Mouse (Mus musculus) kidney, adult 2 months (tissue): ENCODE measurements around the gene Wfdc12. TPM values are rescaled to one million over a fixed set of nuclear protein-coding genes. Genes with fewer than 3 reads are reported as not detected.

ENCODE experiments used
- DNase-seq: peaks from one replicate; pipeline ENCODE4 v3.0.0; 2021
- H3K27ac ChIP-seq: fragments of 200-500 bp; 2 replicates; pipeline ENCODE4 v1.5.1; 2012; ENCODE audit warnings: low read depth, low read length, control low read depth, inconsistent platforms; ENCODE audit not compliant: insufficient read depth
- H3K27me3 ChIP-seq: fragments of 200-500 bp; replicated peaks from 2 replicates; pipeline ENCODE4 v1.6.1; 2012; ENCODE audit warnings: mild to moderate bottlenecking, moderate library complexity, low read length, inconsistent platforms; ENCODE audit not compliant: control insufficient read depth, insufficient read depth
- H3K36me3 ChIP-seq: fragments of 200-500 bp; 2 replicates; pipeline ENCODE4 v1.6.1; 2012; ENCODE audit warnings: mild to moderate bottlenecking, moderate library complexity, low read length, inconsistent platforms; ENCODE audit not compliant: control insufficient read depth, insufficient read depth
- H3K4me1 ChIP-seq: fragments of 200-500 bp; 2 replicates; pipeline ENCODE4 v1.6.1; 2011; ENCODE audit warnings: low read length; ENCODE audit not compliant: control insufficient read depth, insufficient read depth
- H3K4me3 ChIP-seq: fragments of 200-500 bp; 2 replicates; pipeline ENCODE4 v1.5.1; 2011; ENCODE audit warnings: mild to moderate bottlenecking, low read depth, low read length, control low read depth; ENCODE audit not compliant: insufficient read depth
- CTCF ChIP-seq: fragments of 200-500 bp; conservative IDR thresholded peaks from 2 replicates; pipeline ENCODE4 v1.5.1; 2011; ENCODE audit warnings: low read depth, mild to moderate bottlenecking, control low read depth, low read length, moderate library complexity, mixed read lengths; ENCODE audit not compliant: insufficient read depth, insufficient read length
- POLR2A ChIP-seq: fragments of 200-500 bp; IDR thresholded peaks from one replicate; pipeline ENCODE4 v1.6.1; 2011; ENCODE audit warnings: low read depth, low read length, control low read depth
- WGBS: fragments of 180-500 bp; shearing (Covaris S2); methylation state at CpG from one replicate; pipeline ENCODE4 v1.1.7; 2018; 5-methylcytosine and 5-hydroxymethylcytosine counted together
- polyA plus RNA-seq: library from polyadenylated mRNA; depleted of rRNA; stranded (reverse); fragments of >200 nt; gene quantifications from 2 replicates; pipeline ENCODE4 v1.2.3, GENCODE M21; 2012

The Wfdc12 gene
- polyA plus RNA-seq, 1 experiment, result not detected

DNA sequence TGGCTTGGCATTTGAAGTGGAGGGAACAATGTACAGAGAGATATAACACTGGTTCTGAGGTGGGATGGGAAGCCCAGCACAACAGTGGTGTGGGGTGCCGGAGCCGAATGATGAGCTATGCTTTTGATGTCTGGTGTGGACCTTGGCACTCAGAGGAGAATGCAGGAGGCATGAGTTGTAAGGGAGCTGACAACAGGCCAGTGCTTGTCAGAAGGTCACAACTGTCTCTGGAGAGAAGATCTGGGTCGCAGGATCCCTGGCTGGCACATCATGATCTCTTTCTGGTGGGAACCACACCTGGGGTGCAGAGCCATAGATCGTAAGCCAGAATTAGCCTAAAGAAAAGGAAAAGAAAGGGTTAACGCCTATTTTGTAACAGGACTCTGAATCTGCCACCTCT, 12.6 kb downstream of the Wfdc12 start:
- TF ChIP-seq POLR2A, result no peak
- TF ChIP-seq CTCF, result no peak
- no peak for DNase-seq
- no peaks in the 10 kb centered on the region for H3K27me3 ChIP-seq
- no peaks in the 10 kb centered on the region for H3K36me3 ChIP-seq
- H3K27ac ChIP-seq, result no peak overlapping the region
- H3K4me1 ChIP-seq, result no peaks in the 10 kb centered on the region
- WGBS, result 65% methylated on average over 5 of the region's 5 CpGs
- H3K4me3 ChIP-seq, result no peak overlapping the region

DNA sequence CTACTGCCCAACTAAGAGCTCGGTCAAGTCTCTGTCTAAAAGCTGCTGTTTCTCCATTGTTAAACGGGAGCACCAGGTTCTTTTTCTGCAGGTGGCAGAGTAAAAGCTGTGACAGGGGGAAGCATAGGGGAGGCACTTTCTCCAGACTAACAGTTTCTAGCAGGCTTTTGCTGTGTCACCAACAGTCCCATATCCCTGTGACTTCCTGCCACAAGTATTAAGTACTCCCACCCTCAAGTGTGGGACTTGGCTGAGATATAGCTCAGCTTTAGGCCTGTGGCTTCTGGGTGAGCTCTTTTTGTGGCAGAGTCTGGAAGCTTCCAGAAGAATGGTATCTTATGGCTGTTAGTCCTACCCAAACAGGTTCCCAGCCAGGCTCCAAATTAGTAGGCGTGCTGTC, 14.6 kb downstream of the Wfdc12 start:
- TF ChIP-seq POLR2A (no peak), CTCF (no peak)
- WGBS, result 86% methylated on average over 3 of the region's 3 CpGs
- no peak for DNase-seq
- H3K27ac ChIP-seq, result no peak overlapping the region
- peaks cover 1% of the 10 kb centered on the region; the same call in 1 of the 2 replicates for H3K27me3 ChIP-seq
- H3K4me1 ChIP-seq, result no peaks in the 10 kb centered on the region
- no peak overlapping the region for H3K4me3 ChIP-seq
- no peaks in the 10 kb centered on the region for H3K36me3 ChIP-seq

DNA sequence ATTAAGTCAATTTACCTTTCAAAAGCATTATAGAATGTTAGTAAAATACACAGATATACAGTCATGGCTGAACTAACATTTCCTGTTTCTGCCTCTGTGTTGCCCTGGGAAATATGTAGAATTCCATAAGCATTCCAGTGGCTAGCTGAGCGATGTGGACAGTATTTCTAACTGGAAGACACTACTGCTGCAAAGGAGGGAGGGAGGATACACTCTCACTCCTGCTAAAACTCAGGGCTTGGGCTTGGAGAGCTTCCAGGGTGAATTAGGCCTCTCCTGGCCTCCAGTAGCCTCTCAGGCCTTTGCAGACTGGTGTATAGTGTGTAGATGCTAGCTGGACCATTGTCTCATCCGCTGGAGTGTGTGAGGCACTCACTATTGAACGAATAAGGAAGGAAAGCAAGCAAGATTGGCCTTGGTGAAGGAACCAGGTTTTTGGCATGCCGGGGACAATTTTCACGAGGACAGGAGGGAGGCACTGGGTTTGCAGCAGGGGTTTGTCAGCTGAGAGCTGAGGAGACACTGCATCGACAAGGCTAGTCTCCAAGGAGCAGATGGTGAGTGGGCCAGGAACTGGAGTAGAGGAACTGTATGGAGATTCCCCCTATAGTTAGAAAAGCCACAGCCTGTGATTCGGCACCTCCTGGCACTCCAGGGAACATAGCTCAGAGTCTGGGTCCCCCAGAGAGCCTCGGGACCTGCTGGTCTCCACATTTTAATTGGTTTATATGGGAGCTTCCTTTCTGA, 15.6 kb downstream of the Wfdc12 start:
- H3K4me3 ChIP-seq, result no peak overlapping the region
- 77% methylated on average over 8 of the region's 8 CpGs for WGBS
- no peak overlapping the region for H3K27ac ChIP-seq
- H3K27me3 ChIP-seq, result peaks cover 1% of the 10 kb centered on the region; the same call in 1 of the 2 replicates
- H3K36me3 ChIP-seq, result no peaks in the 10 kb centered on the region
- TF ChIP-seq CTCF (no peak), POLR2A (no peak)
- no peak for DNase-seq
- no peaks in the 10 kb centered on the region for H3K4me1 ChIP-seq

DNA sequence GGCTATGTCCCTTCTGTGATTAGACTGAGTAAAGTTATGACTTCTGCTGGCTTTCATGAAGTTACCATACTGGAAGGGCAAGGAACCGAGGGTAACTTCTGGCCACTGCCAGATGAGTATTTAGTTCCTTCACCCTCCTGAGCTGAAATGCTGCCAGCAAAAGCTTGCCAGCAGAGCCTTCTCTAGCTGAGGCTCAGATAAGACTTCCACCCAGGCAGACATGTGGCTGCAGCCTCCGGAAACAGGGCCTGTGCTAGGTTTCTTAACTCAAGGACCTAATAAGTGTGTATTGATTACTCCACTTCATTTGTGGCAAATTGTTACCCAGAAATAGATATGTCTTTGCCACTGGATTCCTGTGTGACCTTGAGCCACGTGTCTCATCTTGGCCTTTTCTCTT, 17.0 kb downstream of the Wfdc12 start:
- 64% methylated on average over 3 of the region's 3 CpGs for WGBS
- no peak for DNase-seq
- TF ChIP-seq CTCF, result no peak
- TF ChIP-seq POLR2A, result no peak
- H3K4me3 ChIP-seq, result no peak overlapping the region
- H3K27ac ChIP-seq, result no peak overlapping the region
- no peaks in the 10 kb centered on the region for H3K4me1 ChIP-seq
- peaks cover 1% of the 10 kb centered on the region; the same call in 1 of the 2 replicates for H3K27me3 ChIP-seq
- no peaks in the 10 kb centered on the region for H3K36me3 ChIP-seq

DNA sequence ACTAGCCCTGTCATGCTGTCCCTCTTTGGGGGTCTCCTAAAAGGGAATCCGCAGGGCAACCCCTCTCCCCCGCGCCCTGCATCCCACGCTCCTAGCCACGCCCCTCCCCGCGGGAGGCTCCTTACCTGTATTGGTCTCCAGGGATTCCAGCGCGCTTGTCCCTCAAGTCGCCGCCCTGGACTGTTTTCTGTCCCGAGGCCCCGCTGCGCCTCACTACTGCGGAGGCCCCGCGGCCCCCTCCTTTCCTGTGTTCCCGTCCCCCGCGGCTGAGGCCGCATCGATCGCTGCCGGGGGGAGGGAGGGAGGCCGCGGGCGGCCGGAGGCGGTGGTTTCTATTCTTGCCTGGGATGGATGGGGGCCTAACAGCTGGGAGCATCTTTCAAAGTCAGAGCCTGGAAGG, 19.5 kb downstream of the Wfdc12 start, which contains the start of gene Kcns1:
TSS of gene Kcns1 (minus strand) at position 212 of the 400 bp plus-strand sequence.
- Histone ChIP-seq H3K4me3 (no peak within 1 kb of the TSS), H3K27ac (no peak within 1 kb of the TSS), H3K4me1 (no peaks in the 10 kb centered on the region), H3K27me3 (peaks cover 2% of the 10 kb centered on the region), H3K36me3 (no peaks in the 10 kb centered on the region)
- WGBS, result 4% methylated on average over 29 of the region's 29 CpGs
- no peak for TF ChIP-seq POLR2A
- no peak for TF ChIP-seq CTCF
- DNase-seq, result no peak

DNA sequence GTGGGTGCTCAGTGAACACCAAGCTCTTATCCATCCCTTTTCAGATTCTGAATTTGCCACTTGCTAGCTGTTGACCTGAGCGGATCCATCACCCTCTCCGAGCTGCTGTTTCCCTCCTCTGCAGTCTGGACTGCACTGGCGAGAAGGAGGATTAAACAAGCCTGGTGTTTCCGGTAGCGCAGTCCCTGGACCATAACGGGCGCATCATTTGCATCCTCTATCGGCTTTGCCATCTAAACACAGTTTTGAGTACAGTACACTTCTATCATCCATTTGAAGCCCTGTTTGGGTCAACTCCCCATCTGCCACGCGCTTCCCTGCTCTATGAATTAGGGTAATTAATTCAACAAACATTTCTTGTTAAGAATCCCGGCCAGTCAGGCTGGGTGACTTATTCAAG, 20.1 kb downstream of the Wfdc12 start:
- no peaks in the 10 kb centered on the region for H3K36me3 ChIP-seq
- TF ChIP-seq CTCF (no peak), POLR2A (no peak)
- 14% methylated on average over 11 of the region's 11 CpGs for WGBS
- peaks cover 2% of the 10 kb centered on the region for H3K27me3 ChIP-seq
- no peak overlapping the region for H3K27ac ChIP-seq
- H3K4me1 ChIP-seq, result no peaks in the 10 kb centered on the region
- DNase-seq, result no peak
- no peak overlapping the region for H3K4me3 ChIP-seq

DNA sequence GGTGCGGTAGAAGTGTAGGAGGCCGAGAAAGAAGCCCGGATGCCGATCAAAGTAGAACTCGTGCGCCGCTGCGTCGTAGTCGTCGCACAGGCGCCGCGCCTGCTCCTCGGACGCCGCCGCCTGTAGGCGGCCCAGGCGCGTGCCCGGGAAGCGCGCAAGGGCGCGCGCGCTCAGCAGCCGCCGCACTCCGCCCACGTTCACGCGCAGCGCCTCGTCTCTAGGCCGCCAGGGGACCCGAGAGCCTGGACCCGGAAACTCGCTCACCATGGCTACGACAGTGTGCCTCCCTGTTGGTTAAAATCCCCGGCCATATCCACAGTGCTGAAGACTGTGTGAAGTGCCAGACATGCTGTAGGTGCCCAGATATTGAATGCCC, 21.8 kb downstream of the Wfdc12 start:
- TF ChIP-seq CTCF, result no peak
- no peak for TF ChIP-seq POLR2A
- WGBS, result 11% methylated on average over 41 of the region's 42 CpGs

More for the DNA sequence above, 21.8 kb downstream of the Wfdc12 start:
- H3K36me3 ChIP-seq, result no peaks in the 10 kb centered on the region
- H3K27me3 ChIP-seq, result peaks cover 2% of the 10 kb centered on the region
- no peak for DNase-seq
- H3K4me1 ChIP-seq, result no peaks in the 10 kb centered on the region
- no peak overlapping the region for H3K27ac ChIP-seq
- H3K4me3 ChIP-seq, result no peak overlapping the region
